Mouse (Mus musculus) CH12.LX (cell line): ENCODE data around the gene Cd3g.

Experiments
- CTCF ChIP-seq, 2 experiments: IDR thresholded peaks in 1 of 2; conservative IDR thresholded peaks in 1 of 2; 2 replicates each; pipeline ENCODE4 v1.5.1; 2011 to 2012; ENCODE audit warnings: low read depth in 2 of 2, low read length in 2 of 2, improper control_type of control experiment in 1 of 2, inconsistent platforms in 1 of 2, mild to moderate bottlenecking in 1 of 2, moderate library complexity in 1 of 2
- GABPA ChIP-seq: IDR thresholded peaks from 2 replicates; pipeline ENCODE4 v1.6.1; 2012; ENCODE audit warnings: low read depth, low read length, improper control_type of control experiment, inconsistent platforms; ENCODE audit not compliant: insufficient replicate concordance
- JUN ChIP-seq: IDR thresholded peaks from 2 replicates; pipeline ENCODE4 v1.6.1; 2011; ENCODE audit warnings: low read depth, mild to moderate bottlenecking, low read length, improper control_type of control experiment, moderate library complexity; ENCODE audit not compliant: insufficient read depth
- POLR2A ChIP-seq: IDR thresholded peaks from 2 replicates; pipeline ENCODE4 v1.6.1; 2011; ENCODE audit warnings: low read depth, mild to moderate bottlenecking, improper control_type of control experiment, low read length
- SMC3 ChIP-seq: IDR thresholded peaks from 2 replicates; pipeline ENCODE4 v1.6.1; 2011; ENCODE audit warnings: low read depth, low read length, improper control_type of control experiment

DNA sequence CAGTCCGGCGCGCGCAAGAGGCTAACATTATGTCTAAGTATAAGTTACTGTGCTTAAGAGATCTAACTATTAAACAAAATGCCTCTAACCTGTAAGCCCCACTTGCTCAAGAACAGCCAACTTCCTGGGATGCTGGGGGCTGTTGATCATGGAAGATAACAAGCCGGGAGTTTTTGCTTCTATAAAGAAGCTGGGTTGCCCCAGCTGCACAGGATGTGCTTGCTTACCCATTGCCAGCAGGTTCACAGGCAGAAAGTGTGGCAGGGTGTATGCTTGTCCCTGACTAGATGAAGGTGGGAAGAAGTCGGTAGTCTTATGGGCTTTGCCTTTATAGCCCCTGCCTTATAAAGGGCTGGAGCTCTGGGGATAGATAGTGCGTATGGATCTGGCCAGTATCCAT, 16.4 kb upstream of the Cd3g start:
- TF ChIP-seq GABPA (no peak), JUN (no peak), CTCF (conservative IDR thresholded peaks at IDR 0.05 in 1 of 2, IDR thresholded peaks at IDR 0.05 in 1 of 2; ENCODE audit: low read depth in 2 of 2, low read length in 2 of 2) (no peak), POLR2A (no peak), SMC3 (no peak)
